Mouse (Mus musculus): Measurements from ENCODE around the gene Zfp146. TPM values are rescaled to one million over a fixed set of nuclear protein-coding genes. Genes with fewer than 3 reads are reported as not detected.

Zfp146 gene
- polyA plus RNA-seq, 1 experiment from 2014 or later = 6.0 TPM

GRCm38 (mm10) chr7:30154040-30154439 lies 15.5 kb downstream of the Zfp146 start:
- TF ChIP-seq CTCF (IDR thresholded peaks at IDR 0.05) (peak; percentile 5; the same call in 1 of the 2 replicates), EP300 (IDR thresholded peaks at IDR 0.05) (no peak)
- Histone ChIP-seq H3K36me3 (ENCODE audit: insufficient read depth, low read length) (0 out of 2 replicates have a peak, but pooled peaks cover under 1% of the 10 kb centered on the region), H3K9ac (replicated peaks; ENCODE audit: low read depth) (no peak overlapping the region), H3K27ac (ENCODE audit: low read length) (no peak overlapping the region), H3K4me3 (ENCODE audit: low read depth, low read length) (no peak overlapping the region), H3K4me1 (ENCODE audit: insufficient read depth, low read depth, low read length) (no peaks in the 10 kb centered on the region), H3K9me3 (ENCODE audit: low read length) (peaks cover 44% of the 10 kb centered on the region), H3K27me3 (replicated peaks; ENCODE audit: insufficient read depth, low read length) (no peaks in the 10 kb centered on the region), H3K4me2 (replicated peaks; ENCODE audit: low read depth, low read length) (no peak overlapping the region)
- ATAC-seq = no peak
- DNase-seq (ENCODE audit: low spot score) = no peak
- 93% methylated on average over 1 of the region's 1 CpGs for WGBS

DNA sequence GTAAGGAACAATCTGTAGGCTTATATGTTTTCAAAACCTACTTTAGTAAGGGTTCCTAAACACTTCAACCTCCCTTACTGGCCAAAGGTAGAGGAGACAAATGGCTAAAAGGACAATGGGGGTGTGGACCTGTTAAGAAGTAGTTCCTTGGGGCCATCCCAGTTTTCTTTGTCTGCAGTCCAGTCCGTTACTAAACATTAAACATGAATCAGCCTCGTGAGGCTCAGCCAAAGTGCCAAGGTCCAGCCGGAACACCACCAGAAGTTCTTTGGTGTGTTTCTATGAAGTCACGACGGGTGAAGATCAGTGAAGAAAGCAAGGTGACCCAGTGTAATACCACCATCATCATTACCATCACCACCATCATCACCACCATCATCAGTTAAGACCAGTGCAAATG lies 22.5 kb downstream of the Zfp146 start:
- Histone ChIP-seq H3K4me2 (replicated peaks; ENCODE audit: low read depth, low read length) (no peak overlapping the region), H3K4me1 (ENCODE audit: insufficient read depth, low read depth, low read length) (no peaks in the 10 kb centered on the region), H3K27ac (ENCODE audit: low read length) (no peak overlapping the region), H3K27me3 (replicated peaks; ENCODE audit: insufficient read depth, low read length) (no peaks in the 10 kb centered on the region), H3K9ac (replicated peaks; ENCODE audit: low read depth) (no peak overlapping the region), H3K4me3 (ENCODE audit: low read depth, low read length) (no peak overlapping the region), H3K36me3 (ENCODE audit: insufficient read depth, low read length) (no peaks in the 10 kb centered on the region), H3K9me3 (ENCODE audit: low read length) (peaks cover 20% of the 10 kb centered on the region)
- 89% methylated on average over 5 of the region's 5 CpGs for whole genome bisulfite sequencing
- TF ChIP-seq EP300 (IDR thresholded peaks at IDR 0.05) (no peak), CTCF (IDR thresholded peaks at IDR 0.05) (no peak)
- ATAC-seq (no peak), DNase-seq (ENCODE audit: low spot score) (no peak)

DNA sequence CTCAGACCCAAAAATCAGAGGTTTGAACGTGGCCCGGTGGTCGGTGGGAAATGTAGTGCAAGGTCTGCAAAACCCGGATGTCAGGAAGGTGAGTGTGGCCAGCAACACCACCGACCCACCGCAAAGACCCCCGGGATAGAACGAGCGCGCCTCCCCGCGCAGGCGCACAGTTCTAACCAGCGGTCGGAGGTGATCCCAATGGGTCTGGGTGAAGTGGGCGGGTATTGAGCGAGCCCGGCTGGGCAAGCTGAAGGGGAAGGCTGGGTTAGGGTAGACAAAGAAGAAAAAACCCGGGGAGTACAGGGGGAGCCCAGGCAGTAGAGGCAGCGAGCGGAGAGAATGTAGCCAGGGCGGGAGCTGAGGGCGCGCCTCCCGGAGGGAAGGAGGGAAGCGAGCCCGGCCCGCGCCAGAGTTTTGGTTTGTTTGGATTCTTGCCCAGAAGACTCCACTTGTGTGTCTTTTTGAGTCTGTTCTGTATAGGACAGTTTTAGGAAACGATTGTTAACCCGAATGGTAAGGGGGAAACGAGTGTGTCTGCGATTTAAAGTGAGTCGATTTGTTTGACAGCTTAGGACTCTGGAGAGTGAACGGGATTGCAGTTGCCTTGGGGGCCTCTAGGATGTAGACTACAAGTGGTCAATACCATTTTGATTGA lies 25.9 kb downstream of the Zfp146 start:
- Histone ChIP-seq H3K27me3 (replicated peaks; ENCODE audit: insufficient read depth, low read length) (no peaks in the 10 kb centered on the region), H3K36me3 (ENCODE audit: insufficient read depth, low read length) (no peaks in the 10 kb centered on the region), H3K9ac (replicated peaks; ENCODE audit: low read depth) (peak overlapping the region; percentile 55), H3K9me3 (ENCODE audit: low read length) (peaks cover 3% of the 10 kb centered on the region; the same call in 1 of the 2 replicates), H3K4me2 (replicated peaks; ENCODE audit: low read depth, low read length) (peak overlapping the region; percentile 80), H3K27ac (ENCODE audit: low read length) (no peak overlapping the region), H3K4me3 (ENCODE audit: low read depth, low read length) (peak overlapping the region; percentile 50), H3K4me1 (ENCODE audit: insufficient read depth, low read depth, low read length) (no peaks in the 10 kb centered on the region)
- peak; percentile 82 for DNase-seq (ENCODE audit: low spot score)
- TF ChIP-seq CTCF (IDR thresholded peaks at IDR 0.05) = 0 out of 2 replicates have a peak, but pooled peaks have one; percentile 25
- TF ChIP-seq EP300 (IDR thresholded peaks at IDR 0.05) = no peak
- ATAC-seq = peak; percentile 88
- WGBS = under 1% methylated on average over 35 of the region's 35 CpGs

DNA sequence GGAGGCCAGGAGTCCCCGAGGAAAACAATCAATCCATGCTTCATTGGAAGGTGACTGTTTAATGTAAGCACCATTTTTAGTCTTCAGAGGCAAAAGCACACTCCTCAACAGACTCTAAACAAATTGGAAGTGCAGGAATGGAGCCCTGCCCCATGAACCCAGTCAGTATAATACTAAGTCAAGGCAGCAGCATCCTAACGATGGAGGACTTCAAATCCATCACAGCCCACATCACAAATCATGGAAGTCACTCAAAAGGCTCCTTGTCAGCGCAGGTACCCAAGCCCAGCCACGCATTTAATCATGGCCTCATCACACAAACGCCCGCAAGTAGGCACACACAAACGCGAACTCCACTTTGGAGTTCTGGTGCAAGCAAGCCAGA lies 26.4 kb downstream of the Zfp146 start:
- WGBS = 4% methylated on average over 8 of the region's 8 CpGs
- Histone ChIP-seq H3K27me3 (replicated peaks; ENCODE audit: insufficient read depth, low read length) (no peaks in the 10 kb centered on the region), H3K4me2 (replicated peaks; ENCODE audit: low read depth, low read length) (peak overlapping the region; percentile 80), H3K36me3 (ENCODE audit: insufficient read depth, low read length) (no peaks in the 10 kb centered on the region), H3K27ac (ENCODE audit: low read length) (no peak overlapping the region), H3K9me3 (ENCODE audit: low read length) (no peaks in the 10 kb centered on the region), H3K4me1 (ENCODE audit: insufficient read depth, low read depth, low read length) (no peaks in the 10 kb centered on the region), H3K4me3 (ENCODE audit: low read depth, low read length) (peak overlapping the region; percentile 50), H3K9ac (replicated peaks; ENCODE audit: low read depth) (peak overlapping the region; percentile 6; the same call in 1 of the 2 replicates)
- TF ChIP-seq EP300 (IDR thresholded peaks at IDR 0.05) (no peak), CTCF (IDR thresholded peaks at IDR 0.05) (no peak)
- ATAC-seq (peak; percentile 11; the same call in 1 of the 2 replicates), DNase-seq (ENCODE audit: low spot score) (no peak)

- DNase-seq (ENCODE audit: low spot score) = no peak
- Histone ChIP-seq H3K9me3 (ENCODE audit: low read length) (no peaks in the 10 kb centered on the region), H3K36me3 (ENCODE audit: insufficient read depth, low read length) (peaks cover 9% of the 10 kb centered on the region; the same call in 1 of the 2 replicates), H3K4me1 (ENCODE audit: insufficient read depth, low read depth, low read length) (no peaks in the 10 kb centered on the region), H3K27me3 (replicated peaks; ENCODE audit: insufficient read depth, low read length) (no peaks in the 10 kb centered on the region), H3K9ac (replicated peaks; ENCODE audit: low read depth) (no peak overlapping the region), H3K27ac (ENCODE audit: low read length) (no peak overlapping the region), H3K4me2 (replicated peaks; ENCODE audit: low read depth, low read length) (no peak overlapping the region), H3K4me3 (ENCODE audit: low read depth, low read length) (no peak overlapping the region)
- TF ChIP-seq EP300 (IDR thresholded peaks at IDR 0.05) = no peak
- TF ChIP-seq CTCF (IDR thresholded peaks at IDR 0.05) = no peak
- 85% methylated on average over 10 of the region's 10 CpGs for WGBS
- no peak for ATAC-seq
Measured at GRCm38 (mm10) chr7:30136826-30137225, 32.7 kb downstream of the Zfp146 start.

DNA sequence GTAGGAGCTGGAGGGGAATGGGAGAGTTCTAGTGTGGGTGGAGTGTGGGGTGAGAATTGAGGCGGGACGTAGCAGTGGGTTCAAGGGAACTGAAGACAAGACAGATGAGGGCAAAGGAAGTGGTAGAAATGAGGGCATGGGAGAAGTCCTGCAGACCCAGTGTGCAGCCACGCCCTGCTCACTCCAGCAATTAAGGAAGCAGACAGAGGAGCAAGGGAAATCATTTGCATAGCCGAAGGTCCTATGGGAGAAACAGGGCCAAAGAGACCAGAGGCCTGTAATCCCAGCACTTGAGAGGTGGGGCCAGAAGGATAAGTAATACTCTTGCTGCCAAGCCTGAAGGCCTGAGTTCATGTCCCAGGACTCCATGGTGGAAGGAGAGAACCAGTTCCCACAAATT lies 37.2 kb downstream of the Zfp146 start:
- Histone ChIP-seq H3K4me2 (replicated peaks; ENCODE audit: low read depth, low read length) (no peak overlapping the region), H3K4me1 (ENCODE audit: insufficient read depth, low read depth, low read length) (no peaks in the 10 kb centered on the region), H3K4me3 (ENCODE audit: low read depth, low read length) (no peak overlapping the region), H3K27me3 (replicated peaks; ENCODE audit: insufficient read depth, low read length) (no peaks in the 10 kb centered on the region), H3K9me3 (ENCODE audit: low read length) (no peaks in the 10 kb centered on the region), H3K9ac (replicated peaks; ENCODE audit: low read depth) (no peak overlapping the region), H3K36me3 (ENCODE audit: insufficient read depth, low read length) (peaks cover 9% of the 10 kb centered on the region; the same call in 1 of the 2 replicates), H3K27ac (ENCODE audit: low read length) (no peak overlapping the region)
- DNase-seq (ENCODE audit: low spot score) (no peak), ATAC-seq (no peak)
- TF ChIP-seq EP300 (IDR thresholded peaks at IDR 0.05) = no peak
- no peak for TF ChIP-seq CTCF (IDR thresholded peaks at IDR 0.05)
- WGBS = 92% methylated on average over 4 of the region's 4 CpGs
